Mouse (Mus musculus): ENCODE measurements around the gene Phf21a.

DNA sequence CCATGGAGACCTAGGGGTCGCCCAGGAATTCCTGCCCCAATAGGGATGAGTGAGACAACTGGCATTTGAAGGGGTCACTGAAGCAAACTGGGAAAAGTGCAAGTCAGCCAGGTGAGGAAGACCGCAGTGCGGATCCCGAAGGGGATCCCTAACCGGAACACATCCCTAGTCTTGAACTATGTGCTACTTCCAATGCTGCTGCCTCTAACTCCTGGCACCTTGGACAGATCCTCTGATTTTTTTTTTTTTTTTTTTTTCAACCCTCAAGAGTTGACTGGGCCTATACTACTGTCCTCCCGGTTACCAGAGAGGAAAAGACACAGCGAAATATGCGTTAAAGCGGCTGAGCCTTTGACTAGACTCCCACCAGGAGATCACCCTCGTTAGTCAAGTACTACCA is 296.7 kb downstream of the Phf21a start:
- TF ChIP-seq CTCF (IDR thresholded peaks at IDR 0.05; ENCODE audit: borderline replicate concordance, extremely low read depth, insufficient read depth, insufficient read length): no peak
- no peak for TF ChIP-seq POLR2A (IDR thresholded peaks at IDR 0.05; ENCODE audit: borderline replicate concordance, extremely low read depth, insufficient read depth, insufficient read length, poor library complexity, severe bottlenecking)
